Mouse (Mus musculus): ENCODE measurements around the gene Mdfi.

- no peak for TF ChIP-seq GATA1 (IDR thresholded peaks at IDR 0.05; ENCODE audit: borderline replicate concordance, low read length)
- no peak for TF ChIP-seq FLI1 (IDR thresholded peaks at IDR 0.05; ENCODE audit: low read length)
These were observed 64.8 kb downstream of the Mdfi start for GRCm38 (mm10) chr17:47769389-47770299.

All from megakaryocyte, embryonic 14.5 days (primary cell).